Mouse (Mus musculus) ES-Bruce4 (cell line): ENCODE results near the gene Trim67. TPM values are rescaled to one million over a fixed set of nuclear protein-coding genes. Genes with fewer than 3 reads are reported as not detected.
"Not testable (repeated sequence)": the region's sequence is repeated elsewhere in the genome, so short reads cannot be mapped to it uniquely, and the experiment has no call there.

Experiments used
- H3K27ac ChIP-seq: 2 replicates; pipeline ENCODE4 v1.5.1; 2012; ENCODE audit warnings: low read length, inconsistent platforms; ENCODE audit not compliant: insufficient read depth
- H3K27me3 ChIP-seq: 2 replicates; pipeline ENCODE4 v1.6.1; 2012; ENCODE audit warnings: mild to moderate bottlenecking, low read length, inconsistent platforms; ENCODE audit not compliant: control insufficient read depth, poor library complexity, insufficient read depth, severe bottlenecking
- H3K36me3 ChIP-seq: 2 replicates; pipeline ENCODE4 v1.6.1; 2012; ENCODE audit warnings: inconsistent platforms, mild to moderate bottlenecking, low read length, moderate library complexity; ENCODE audit not compliant: control insufficient read depth, poor library complexity, insufficient read depth, severe bottlenecking
- H3K4me1 ChIP-seq: one replicate; pipeline ENCODE4 v1.8.1; 2011; ENCODE audit warnings: low read length; ENCODE audit not compliant: control insufficient read depth, insufficient read depth
- H3K4me3 ChIP-seq: 2 replicates; pipeline ENCODE4 v1.5.1; 2011; ENCODE audit warnings: low read depth, mild to moderate bottlenecking, low read length
- H3K9ac ChIP-seq: 2 replicates; pipeline ENCODE4 v1.6.1; 2012; ENCODE audit warnings: low read depth, mild to moderate bottlenecking, inconsistent platforms; ENCODE audit not compliant: poor library complexity, severe bottlenecking
- H3K9me3 ChIP-seq: replicated peaks from 2 replicates; pipeline ENCODE4 v1.6.1; 2012; ENCODE audit warnings: mild to moderate bottlenecking, low read length, inconsistent platforms; ENCODE audit not compliant: control insufficient read depth, poor library complexity, insufficient read depth, severe bottlenecking
- CTCF ChIP-seq: IDR thresholded peaks from one replicate; pipeline ENCODE4 v1.8.1; 2011; ENCODE audit warnings: low read depth, low read length
- EP300 ChIP-seq: IDR thresholded peaks from 2 replicates; pipeline ENCODE4 v1.6.1; 2011; ENCODE audit warnings: low read depth, low read length; ENCODE audit not compliant: insufficient read depth
- POLR2A ChIP-seq: IDR thresholded peaks from one replicate; pipeline ENCODE4 v1.8.1; 2011; ENCODE audit warnings: low read length; ENCODE audit not compliant: insufficient read depth
- polyA plus RNA-seq: library from polyadenylated mRNA; stranded (reverse); fragments of >200 nt; gene quantifications from 2 replicates; pipeline ENCODE4 v1.2.4, GENCODE M21; 2011; ENCODE audit warnings: low read depth; ENCODE audit not compliant: missing spikeins, insufficient read depth, insufficient read length

Gene Trim67
- polyA plus RNA-seq, 1 experiment: 9.1 TPM

DNA sequence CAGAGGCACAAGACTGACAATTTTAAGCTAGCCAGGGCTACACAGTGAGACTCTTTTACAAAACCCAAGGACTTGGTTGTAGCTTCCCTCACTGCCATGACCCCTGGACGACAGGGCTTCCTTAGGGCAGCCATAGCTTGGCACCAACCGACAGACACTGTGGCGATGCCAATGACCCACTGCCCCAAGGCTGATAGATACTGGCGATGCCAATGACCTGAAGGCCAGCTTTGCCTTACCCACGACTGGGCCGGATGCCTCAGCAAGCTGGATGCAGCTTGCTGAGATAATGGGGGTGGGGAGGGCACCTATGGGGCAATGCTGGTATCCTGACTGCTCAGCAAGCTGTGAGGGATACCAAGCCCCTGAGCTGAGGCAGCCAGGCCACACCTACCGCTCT is 48.0 kb downstream of the Trim67 start:
- TF ChIP-seq EP300: no peak
- TF ChIP-seq POLR2A: no peak
- TF ChIP-seq CTCF: no peak
- no peaks in the 10 kb centered on the region for H3K27me3 ChIP-seq
- H3K27ac ChIP-seq: no peak overlapping the region
- peaks cover 2% of the 10 kb centered on the region for H3K4me1 ChIP-seq
- no peak overlapping the region for H3K9ac ChIP-seq
- H3K4me3 ChIP-seq: no peak overlapping the region
- no peaks in the 10 kb centered on the region for H3K9me3 ChIP-seq
- peaks cover 47% of the 10 kb centered on the region for H3K36me3 ChIP-seq

DNA sequence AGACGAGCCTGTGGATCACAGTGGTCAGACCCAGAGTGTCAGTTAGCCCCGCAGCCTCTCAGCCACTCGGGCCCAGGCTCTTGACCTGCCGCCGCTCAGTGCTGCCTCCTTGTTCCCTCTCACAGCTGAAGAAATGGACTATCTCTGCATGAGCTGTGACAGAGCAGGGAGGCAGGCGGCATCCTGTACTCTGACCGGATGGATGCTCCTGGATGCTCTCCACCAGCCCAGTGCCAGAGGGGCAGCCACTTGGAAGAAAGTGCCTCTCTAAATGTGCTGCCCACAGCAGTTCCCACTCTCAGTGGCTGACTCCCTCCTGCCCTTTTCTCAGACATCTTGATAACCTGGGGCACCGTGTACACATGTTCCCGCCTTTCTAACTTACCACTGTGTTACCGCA is 48.9 kb downstream of the Trim67 start:
- peaks cover 2% of the 10 kb centered on the region for H3K4me1 ChIP-seq
- H3K27me3 ChIP-seq: no peaks in the 10 kb centered on the region
- no peak overlapping the region for H3K9ac ChIP-seq
- no peak overlapping the region for H3K27ac ChIP-seq
- H3K4me3 ChIP-seq: no peak overlapping the region
- no peak for TF ChIP-seq CTCF
- no peak for TF ChIP-seq EP300
- no peak for TF ChIP-seq POLR2A
- H3K9me3 ChIP-seq: no peaks in the 10 kb centered on the region
- peaks cover 47% of the 10 kb centered on the region for H3K36me3 ChIP-seq

DNA sequence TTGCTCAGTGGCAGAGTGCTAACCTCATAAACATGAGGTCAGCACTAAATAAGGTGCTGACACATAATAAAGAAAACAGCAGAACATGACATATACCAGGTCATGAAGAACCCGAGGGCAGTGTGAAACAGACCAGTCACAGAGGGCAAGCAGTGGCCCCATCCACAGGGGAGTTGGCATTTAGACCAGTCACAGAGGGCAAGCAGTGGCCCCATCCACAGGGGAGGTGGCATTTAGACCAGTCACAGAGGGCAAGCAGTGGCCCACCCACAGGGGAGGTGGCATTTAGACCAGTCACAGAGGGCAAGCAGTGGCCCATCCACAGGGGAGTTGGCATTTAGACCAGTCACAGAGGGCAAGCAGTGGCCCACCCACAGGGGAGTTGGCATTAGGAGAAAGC is 50.0 kb downstream of the Trim67 start:
- H3K36me3 ChIP-seq: peaks cover 47% of the 10 kb centered on the region
- H3K4me3 ChIP-seq, H3K4me1 ChIP-seq, H3K9ac ChIP-seq, H3K27ac ChIP-seq, H3K9me3 ChIP-seq, H3K27me3 ChIP-seq: not testable (repeated sequence)

DNA sequence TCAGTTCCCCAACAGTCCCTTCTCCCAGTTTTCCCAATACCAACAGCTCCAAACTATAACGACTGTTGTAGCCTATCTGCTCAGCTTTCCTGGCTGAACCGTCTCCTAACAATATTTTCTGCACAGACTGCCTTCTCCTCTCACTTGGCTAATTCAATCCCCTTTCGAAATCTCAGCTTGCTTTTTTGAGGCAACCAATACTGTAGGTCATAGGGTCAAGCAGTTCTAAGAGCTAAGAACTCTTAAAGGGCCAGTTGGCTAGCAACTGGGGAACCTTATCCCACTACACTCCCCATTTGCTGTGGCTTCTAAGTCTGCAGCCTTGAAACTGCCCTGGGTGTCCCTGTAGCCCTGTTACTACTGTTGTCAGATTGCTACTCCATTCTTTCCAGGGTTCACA is 52.2 kb downstream of the Trim67 start:
- Histone ChIP-seq H3K27me3 (no peaks in the 10 kb centered on the region), H3K9ac (no peak overlapping the region), H3K4me1 (peaks cover 2% of the 10 kb centered on the region), H3K27ac (no peak overlapping the region), H3K4me3 (no peak overlapping the region), H3K9me3 (no peaks in the 10 kb centered on the region), H3K36me3 (peaks cover 26% of the 10 kb centered on the region)
- TF ChIP-seq CTCF: no peak
- no peak for TF ChIP-seq POLR2A
- TF ChIP-seq EP300: no peak

DNA sequence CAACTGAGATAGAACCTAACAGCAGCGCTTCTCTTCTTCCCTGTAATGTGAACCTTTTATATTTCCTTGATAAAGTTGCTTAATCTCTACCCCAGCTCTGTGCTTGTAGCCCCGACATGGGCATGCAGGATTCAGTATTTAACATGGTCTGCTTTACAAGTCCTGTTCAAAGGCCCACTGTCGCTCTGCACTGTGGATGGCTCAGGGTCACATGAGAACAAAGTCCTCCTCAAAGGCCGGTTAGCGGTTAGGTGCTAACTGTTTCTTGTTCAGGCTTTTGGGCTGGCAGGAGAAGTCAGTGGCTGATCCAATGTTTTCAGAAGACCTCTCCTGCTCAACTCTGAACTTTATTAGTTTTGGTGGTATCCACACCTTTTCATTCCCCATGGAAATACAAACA is 52.7 kb downstream of the Trim67 start:
- no peaks in the 10 kb centered on the region for H3K27me3 ChIP-seq
- peaks cover 2% of the 10 kb centered on the region for H3K4me1 ChIP-seq
- no peak overlapping the region for H3K4me3 ChIP-seq
- no peak overlapping the region for H3K27ac ChIP-seq
- H3K9me3 ChIP-seq: no peaks in the 10 kb centered on the region
- H3K9ac ChIP-seq: no peak overlapping the region
- TF ChIP-seq EP300 (no peak), CTCF (no peak), POLR2A (no peak)
- H3K36me3 ChIP-seq: peaks cover 22% of the 10 kb centered on the region

DNA sequence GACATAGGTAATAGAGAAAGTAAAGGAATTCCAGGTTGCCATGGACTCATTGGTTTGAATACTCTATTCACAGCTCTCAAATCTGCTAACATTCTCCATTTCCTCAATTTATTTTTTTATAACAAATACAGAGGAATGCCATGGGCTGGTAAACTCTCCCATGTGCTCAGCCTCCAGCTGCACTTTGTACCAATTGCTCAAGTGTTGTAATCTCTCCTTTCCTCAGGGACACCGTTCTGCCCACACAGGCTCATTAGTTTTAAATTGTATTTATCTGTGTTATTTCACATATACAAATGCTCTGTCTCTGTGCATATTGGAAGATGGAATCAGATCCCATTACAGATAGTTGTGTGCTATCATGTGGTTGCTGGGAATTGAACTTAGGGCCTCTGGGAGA is 60.6 kb downstream of the Trim67 start:
- Histone ChIP-seq H3K36me3 (peaks cover 61% of the 10 kb centered on the region), H3K4me3 (no peak overlapping the region), H3K4me1 (no peaks in the 10 kb centered on the region), H3K9ac (no peak overlapping the region), H3K27me3 (no peaks in the 10 kb centered on the region), H3K27ac (no peak overlapping the region), H3K9me3 (no peaks in the 10 kb centered on the region)
- no peak for TF ChIP-seq CTCF
- no peak for TF ChIP-seq EP300
- TF ChIP-seq POLR2A: no peak
